Mouse (Mus musculus): ENCODE measurements around the gene Znfx1. TPM values are rescaled to one million over a fixed set of nuclear protein-coding genes. Genes with fewer than 3 reads are reported as not detected.

Znfx1 gene
- polyA plus RNA-seq (2014; fragmentation: Nextera tagmentation; extraction: Ambion mirVana): 7.8 TPM in 2 replicates

DNA sequence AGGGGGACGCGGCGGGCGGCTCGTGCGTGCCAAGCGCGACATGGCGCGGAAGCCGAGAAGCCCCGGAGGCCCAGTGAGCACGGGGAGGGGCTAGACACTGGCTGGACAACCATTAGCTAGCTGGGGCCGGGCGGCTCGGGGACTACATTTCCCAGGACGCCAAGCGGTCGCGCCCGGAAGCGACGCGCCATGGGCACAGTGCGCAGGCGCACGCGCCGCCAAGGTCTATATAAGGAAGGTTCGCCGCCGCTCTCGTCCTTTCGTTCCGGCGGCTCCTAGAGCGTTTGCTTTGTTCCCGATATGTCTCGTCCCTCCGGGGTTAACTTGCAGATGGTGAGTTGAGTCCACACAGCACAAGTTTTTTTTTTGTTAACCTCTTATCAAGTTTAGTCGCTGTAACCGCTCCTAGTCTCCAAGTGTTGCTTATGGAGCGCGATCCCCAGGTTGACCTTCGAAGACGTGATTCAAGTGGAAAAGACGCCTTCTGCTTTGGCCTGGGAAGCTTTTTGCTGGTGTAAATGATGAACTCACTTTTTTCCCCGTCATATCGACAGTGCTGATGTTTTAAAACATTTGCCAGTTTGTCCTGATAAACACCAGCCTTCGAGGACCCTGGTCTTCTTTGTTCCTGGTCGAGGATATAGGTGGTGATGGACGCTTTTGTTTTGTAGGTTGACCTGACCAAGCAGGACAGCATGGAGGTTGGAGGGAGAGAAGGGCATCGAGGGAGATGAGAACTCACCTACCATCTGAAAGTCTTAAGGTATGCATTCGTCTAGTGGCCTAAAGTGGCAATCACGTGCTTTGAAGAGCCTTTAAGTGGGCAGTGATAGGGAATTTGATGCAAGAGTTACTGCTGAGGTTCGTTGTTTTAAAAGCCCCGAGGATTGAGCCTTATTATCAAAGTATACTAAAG is at the start of gene Znfx1:
Znfx1 (minus strand) TSS at position 51 of the 916 bp plus-strand sequence.
- peak within 1 kb of the TSS; percentile 92 for H3K9ac ChIP-seq (ENCODE audit: low read length)
- H3K4me2 ChIP-seq (ENCODE audit: low read length): peak within 1 kb of the TSS; percentile 88
- no peaks in the 10 kb centered on the region for H3K27me3 ChIP-seq (ENCODE audit: control insufficient read depth, insufficient read depth, low read length)
- H3K9me3 ChIP-seq (ENCODE audit: control insufficient read depth, low read length): no peaks in the 10 kb centered on the region
- ATAC-seq (ENCODE audit: insufficient number of reproducible peaks, insufficient read depth, low FRiP score, low read depth): peak; percentile 95
- under 1% methylated on average over 57 of the region's 57 CpGs for WGBS
- H3K4me3 ChIP-seq (ENCODE audit: control insufficient read depth in 1 of 2, insufficient read depth in 1 of 2, low read depth in 1 of 2, low read length in 2 of 2): peak within 1 kb of the TSS; percentile 92 to 97
- H3K27ac ChIP-seq (replicated peaks in 1 of 2; ENCODE audit: control insufficient read depth in 1 of 2, insufficient read depth in 1 of 2, low read depth in 2 of 2, low read length in 2 of 2): peak within 1 kb of the TSS; percentile 87 to 97
- H3K36me3 ChIP-seq (ENCODE audit: control insufficient read depth, insufficient read depth, low read length): peaks cover 36% of the 10 kb centered on the region
- peaks cover 14 to 29% of the 10 kb centered on the region in 2 experiments for H3K4me1 ChIP-seq (ENCODE audit: control insufficient read depth in 2 of 2, insufficient read depth in 2 of 2, low read length in 2 of 2)

DNA sequence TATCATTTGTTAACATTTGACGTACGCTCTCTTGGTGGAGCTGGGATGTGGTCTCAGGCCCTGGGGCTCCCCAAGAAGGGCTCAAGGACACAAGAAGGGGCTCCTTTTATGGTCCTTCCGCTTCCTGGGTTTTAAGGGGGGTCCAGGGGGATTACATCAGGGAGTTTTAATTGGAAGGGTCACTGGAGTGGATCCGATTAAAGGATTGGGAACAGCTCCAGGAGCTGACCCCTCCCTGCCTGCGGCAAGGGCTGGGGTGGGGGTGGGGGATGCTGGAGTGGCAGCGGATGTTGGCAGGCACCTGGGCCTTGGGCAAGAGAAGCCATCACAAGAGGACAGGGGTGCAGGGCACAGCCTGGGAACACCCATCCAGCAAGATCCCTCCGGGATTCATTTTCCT is 49.4 kb upstream of the Znfx1 start:
- no peak overlapping the region for H3K27ac ChIP-seq (replicated peaks in 1 of 2; ENCODE audit: control insufficient read depth in 1 of 2, insufficient read depth in 1 of 2, low read depth in 2 of 2, low read length in 2 of 2)
- no peaks in the 10 kb centered on the region for H3K4me1 ChIP-seq (ENCODE audit: control insufficient read depth in 2 of 2, insufficient read depth in 2 of 2, low read length in 2 of 2)
- H3K36me3 ChIP-seq (ENCODE audit: control insufficient read depth, insufficient read depth, low read length): no peaks in the 10 kb centered on the region
- WGBS: 50% methylated on average over 7 of the region's 7 CpGs
- H3K4me3 ChIP-seq (ENCODE audit: control insufficient read depth in 1 of 2, insufficient read depth in 1 of 2, low read depth in 1 of 2, low read length in 2 of 2): no peak overlapping the region
- no peak overlapping the region for H3K9ac ChIP-seq (ENCODE audit: low read length)
- ATAC-seq (ENCODE audit: insufficient number of reproducible peaks, insufficient read depth, low FRiP score, low read depth): no peak
- no peak overlapping the region for H3K4me2 ChIP-seq (ENCODE audit: low read length)
- no peaks in the 10 kb centered on the region; the same call in 1 of the 2 replicates for H3K27me3 ChIP-seq (ENCODE audit: control insufficient read depth, insufficient read depth, low read length)
- no peaks in the 10 kb centered on the region for H3K9me3 ChIP-seq (ENCODE audit: control insufficient read depth, low read length)

DNA sequence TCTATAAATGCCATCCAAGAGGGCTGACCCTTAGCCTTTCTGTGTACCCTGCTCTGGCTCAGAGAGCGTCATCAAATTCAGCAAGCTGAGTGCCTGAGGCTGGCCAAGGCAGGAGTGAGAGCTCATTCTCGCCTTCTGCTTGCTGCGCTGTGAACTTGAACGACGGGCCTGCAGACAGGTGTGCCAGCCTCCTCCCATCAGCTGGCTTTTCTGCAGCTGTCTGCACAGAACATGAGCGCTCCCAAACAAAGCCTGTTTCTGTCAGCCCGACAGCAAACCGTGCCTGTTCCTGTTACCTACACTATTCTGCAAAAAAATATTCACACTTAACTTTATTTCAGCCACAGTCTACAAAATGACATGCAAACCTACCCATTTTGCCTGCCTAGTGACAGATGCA is 46.7 kb upstream of the Znfx1 start:
- no peak for ATAC-seq (ENCODE audit: insufficient number of reproducible peaks, insufficient read depth, low FRiP score, low read depth)
- Histone ChIP-seq H3K9ac (ENCODE audit: low read length) (no peak overlapping the region), H3K36me3 (ENCODE audit: control insufficient read depth, insufficient read depth, low read length) (no peaks in the 10 kb centered on the region), H3K4me3 (ENCODE audit: control insufficient read depth in 1 of 2, insufficient read depth in 1 of 2, low read depth in 1 of 2, low read length in 2 of 2) (no peak overlapping the region), H3K27me3 (ENCODE audit: control insufficient read depth, insufficient read depth, low read length) (no peaks in the 10 kb centered on the region; the same call in 1 of the 2 replicates), H3K9me3 (ENCODE audit: control insufficient read depth, low read length) (0 out of 2 replicates have a peak, but pooled peaks cover 2% of the 10 kb centered on the region), H3K27ac (replicated peaks in 1 of 2; ENCODE audit: control insufficient read depth in 1 of 2, insufficient read depth in 1 of 2, low read depth in 2 of 2, low read length in 2 of 2) (no peak overlapping the region), H3K4me1 (ENCODE audit: control insufficient read depth in 2 of 2, insufficient read depth in 2 of 2, low read length in 2 of 2) (no peaks in the 10 kb centered on the region), H3K4me2 (ENCODE audit: low read length) (no peak overlapping the region)
- WGBS: 78% methylated on average over 8 of the region's 8 CpGs

DNA sequence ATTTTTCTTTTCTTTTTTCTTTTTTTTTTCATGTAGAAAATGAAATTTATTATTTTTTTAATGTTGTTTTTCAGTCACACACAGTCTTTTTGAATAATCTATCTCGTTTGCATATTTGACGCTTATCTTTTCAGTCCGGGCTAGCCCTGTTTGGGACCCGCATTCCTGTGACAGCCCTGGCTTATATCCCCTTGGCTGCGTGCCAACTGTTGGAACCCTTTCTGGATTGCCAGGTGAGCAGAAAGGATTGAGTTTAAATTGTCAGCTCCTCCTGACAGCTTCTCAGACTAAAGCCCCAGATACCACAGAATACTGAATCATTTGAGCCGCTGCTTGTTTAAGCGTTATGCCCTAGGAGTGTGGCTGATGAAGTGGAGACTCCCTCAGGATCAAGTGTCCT is 40.7 kb upstream of the Znfx1 start:
- no peak for ATAC-seq (ENCODE audit: insufficient number of reproducible peaks, insufficient read depth, low FRiP score, low read depth)
- no peak overlapping the region for H3K9ac ChIP-seq (ENCODE audit: low read length)
- no peak overlapping the region for H3K4me2 ChIP-seq (ENCODE audit: low read length)
- H3K4me1 ChIP-seq (ENCODE audit: control insufficient read depth in 2 of 2, insufficient read depth in 2 of 2, low read length in 2 of 2): peaks cover 0 to 4% of the 10 kb centered on the region in 2 experiments; a peak in 1 of 4 replicates
- no peak overlapping the region for H3K4me3 ChIP-seq (ENCODE audit: control insufficient read depth in 1 of 2, insufficient read depth in 1 of 2, low read depth in 1 of 2, low read length in 2 of 2)
- no peaks in the 10 kb centered on the region for H3K36me3 ChIP-seq (ENCODE audit: control insufficient read depth, insufficient read depth, low read length)
- 0 out of 2 replicates have a peak, but pooled peaks cover 2% of the 10 kb centered on the region for H3K9me3 ChIP-seq (ENCODE audit: control insufficient read depth, low read length)
- no peak overlapping the region for H3K27ac ChIP-seq (replicated peaks in 1 of 2; ENCODE audit: control insufficient read depth in 1 of 2, insufficient read depth in 1 of 2, low read depth in 2 of 2, low read length in 2 of 2)
- no peaks in the 10 kb centered on the region for H3K27me3 ChIP-seq (ENCODE audit: control insufficient read depth, insufficient read depth, low read length)
- WGBS: 42% methylated on average over 7 of the region's 7 CpGs

DNA sequence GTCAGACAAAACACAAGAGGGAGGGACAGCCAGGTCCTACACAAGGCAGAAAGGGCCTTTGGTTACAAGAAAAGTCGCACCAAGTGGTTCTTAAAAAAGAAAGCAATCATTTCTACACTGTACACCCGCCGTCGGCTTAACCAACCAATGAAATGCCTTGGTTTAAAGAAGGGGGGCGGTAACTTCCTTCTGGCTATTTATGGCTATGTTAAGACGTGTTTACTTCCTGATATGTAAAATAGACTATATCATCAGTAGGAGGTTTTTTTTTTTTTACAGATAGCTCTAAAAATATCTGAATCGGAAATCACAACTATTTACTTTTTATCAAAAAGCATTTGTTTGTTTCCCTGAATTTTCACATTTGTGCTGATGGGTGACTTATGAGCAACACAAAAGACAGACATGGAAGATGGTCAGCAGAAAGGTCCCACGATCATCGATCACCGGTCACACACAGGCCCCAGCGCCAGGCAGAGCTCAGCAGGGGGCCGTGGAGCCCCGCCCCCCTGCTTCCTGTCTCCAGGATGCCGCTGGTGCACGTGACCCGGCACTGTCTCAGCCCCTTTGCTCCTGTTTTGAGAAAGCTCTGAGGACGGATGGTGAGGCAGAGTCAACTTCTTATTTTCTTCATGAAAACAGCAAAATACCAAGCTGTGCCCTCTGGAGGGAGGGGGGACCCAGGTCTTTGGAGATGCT is 39.1 kb upstream of the Znfx1 start:
- no peak overlapping the region for H3K27ac ChIP-seq (replicated peaks in 1 of 2; ENCODE audit: control insufficient read depth in 1 of 2, insufficient read depth in 1 of 2, low read depth in 2 of 2, low read length in 2 of 2)
- no peak overlapping the region for H3K4me3 ChIP-seq (ENCODE audit: control insufficient read depth in 1 of 2, insufficient read depth in 1 of 2, low read depth in 1 of 2, low read length in 2 of 2)
- H3K27me3 ChIP-seq (ENCODE audit: control insufficient read depth, insufficient read depth, low read length): no peaks in the 10 kb centered on the region
- no peaks in the 10 kb centered on the region for H3K36me3 ChIP-seq (ENCODE audit: control insufficient read depth, insufficient read depth, low read length)
- no peak overlapping the region for H3K9ac ChIP-seq (ENCODE audit: low read length)
- no peak for ATAC-seq (ENCODE audit: insufficient number of reproducible peaks, insufficient read depth, low FRiP score, low read depth)
- H3K4me1 ChIP-seq (ENCODE audit: control insufficient read depth in 2 of 2, insufficient read depth in 2 of 2, low read length in 2 of 2): peaks cover 0 to 4% of the 10 kb centered on the region in 2 experiments; a peak in 1 of 4 replicates
- 57% methylated on average over 17 of the region's 17 CpGs for WGBS
- H3K4me2 ChIP-seq (ENCODE audit: low read length): peak overlapping the region; percentile 21; the same call in 1 of the 2 replicates
- H3K9me3 ChIP-seq (ENCODE audit: control insufficient read depth, low read length): no peaks in the 10 kb centered on the region

DNA sequence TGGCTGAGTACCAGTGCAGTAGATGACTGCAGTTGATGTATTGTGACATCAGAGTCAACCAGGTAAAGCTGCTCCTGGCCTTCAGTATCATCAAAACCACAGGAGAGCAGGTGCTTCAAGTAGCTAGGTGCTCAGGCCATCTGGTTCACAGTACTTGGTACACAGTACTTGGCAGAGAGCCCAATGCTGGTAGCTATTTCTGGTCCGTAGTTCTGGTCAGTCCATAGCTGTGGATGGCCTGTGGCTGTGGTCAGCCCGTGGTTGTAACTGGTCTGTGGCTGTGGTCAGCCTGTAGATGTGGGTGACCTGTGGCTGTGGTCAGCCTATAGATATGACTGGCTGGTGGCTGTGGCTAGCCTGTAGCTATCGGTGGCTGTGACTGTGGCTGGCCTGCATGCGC is 31.9 kb upstream of the Znfx1 start:
- WGBS: 78% methylated on average over 4 of the region's 4 CpGs
- no peaks in the 10 kb centered on the region for H3K36me3 ChIP-seq (ENCODE audit: control insufficient read depth, insufficient read depth, low read length)
- H3K4me1 ChIP-seq (ENCODE audit: control insufficient read depth in 2 of 2, insufficient read depth in 2 of 2, low read length in 2 of 2): no peaks in the 10 kb centered on the region
- H3K27ac ChIP-seq (replicated peaks in 1 of 2; ENCODE audit: control insufficient read depth in 1 of 2, insufficient read depth in 1 of 2, low read depth in 2 of 2, low read length in 2 of 2): no peak overlapping the region
- no peaks in the 10 kb centered on the region for H3K9me3 ChIP-seq (ENCODE audit: control insufficient read depth, low read length)
- no peak overlapping the region for H3K9ac ChIP-seq (ENCODE audit: low read length)
- 0 out of 2 replicates have a peak, but pooled peaks have one; percentile 26 for ATAC-seq (ENCODE audit: insufficient number of reproducible peaks, insufficient read depth, low FRiP score, low read depth)
- no peaks in the 10 kb centered on the region for H3K27me3 ChIP-seq (ENCODE audit: control insufficient read depth, insufficient read depth, low read length)
- H3K4me2 ChIP-seq (ENCODE audit: low read length): no peak overlapping the region
- no peak overlapping the region for H3K4me3 ChIP-seq (ENCODE audit: control insufficient read depth in 1 of 2, insufficient read depth in 1 of 2, low read depth in 1 of 2, low read length in 2 of 2)

DNA sequence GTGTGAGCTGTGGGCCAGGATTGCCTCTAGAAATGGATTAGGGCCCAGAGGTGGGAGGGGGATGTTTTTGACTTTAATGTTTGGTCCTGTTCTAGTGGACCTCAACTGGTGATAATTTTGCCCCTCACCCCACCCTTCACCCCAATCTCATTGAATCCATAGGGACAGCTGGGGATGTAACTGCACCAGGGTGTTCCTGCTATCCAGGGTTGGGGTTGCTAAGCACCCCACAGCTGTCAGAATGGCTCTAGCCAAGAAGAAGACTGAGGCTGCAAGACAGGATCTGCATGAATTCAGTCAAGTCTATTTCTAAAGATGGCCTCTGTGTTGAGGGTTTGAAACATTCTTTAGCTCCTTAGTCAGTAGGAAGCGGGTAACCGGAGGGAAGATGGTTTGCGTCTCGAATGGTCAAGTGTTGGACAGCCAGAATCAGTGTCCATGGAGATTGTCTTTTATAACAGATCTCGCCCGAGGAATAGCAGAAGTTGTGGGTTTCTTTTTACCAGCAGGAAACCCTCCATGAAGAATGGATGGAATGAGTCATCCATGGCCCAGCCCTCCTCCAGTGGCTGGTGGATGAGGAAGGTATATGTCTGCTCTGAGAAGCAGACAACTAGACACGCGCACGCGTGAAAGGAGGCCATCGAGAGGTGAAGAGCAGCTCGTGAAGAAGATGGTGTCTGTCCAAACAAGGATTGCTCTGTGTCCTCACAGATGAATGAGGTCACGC is 30.5 kb upstream of the Znfx1 start:
- no peak for ATAC-seq (ENCODE audit: insufficient number of reproducible peaks, insufficient read depth, low FRiP score, low read depth)
- Histone ChIP-seq H3K4me1 (ENCODE audit: control insufficient read depth in 2 of 2, insufficient read depth in 2 of 2, low read length in 2 of 2) (no peaks in the 10 kb centered on the region), H3K27ac (replicated peaks in 1 of 2; ENCODE audit: control insufficient read depth in 1 of 2, insufficient read depth in 1 of 2, low read depth in 2 of 2, low read length in 2 of 2) (no peak overlapping the region), H3K9ac (ENCODE audit: low read length) (no peak overlapping the region), H3K36me3 (ENCODE audit: control insufficient read depth, insufficient read depth, low read length) (no peaks in the 10 kb centered on the region), H3K4me3 (ENCODE audit: control insufficient read depth in 1 of 2, insufficient read depth in 1 of 2, low read depth in 1 of 2, low read length in 2 of 2) (no peak overlapping the region), H3K27me3 (ENCODE audit: control insufficient read depth, insufficient read depth, low read length) (no peaks in the 10 kb centered on the region), H3K4me2 (ENCODE audit: low read length) (no peak overlapping the region), H3K9me3 (ENCODE audit: control insufficient read depth, low read length) (no peaks in the 10 kb centered on the region)
- 78% methylated on average over 13 of the region's 13 CpGs for whole genome bisulfite sequencing

Measured in heart, embryonic 14.5 days (tissue).